Mouse (Mus musculus) urinary bladder, adult 2 months (tissue): ENCODE data around the gene Asf1a. TPM values are rescaled to one million over a fixed set of nuclear protein-coding genes. Genes with fewer than 3 reads are reported as not detected.
A peak's percentile ranks its signal among the peaks of the same experiment; 100 is the strongest.
"Not testable (repeated sequence)": the region's sequence is repeated elsewhere in the genome, so short reads cannot be mapped to it uniquely, and the experiment has no call there.

ENCODE experiments used
- DNase-seq: peaks from one replicate; pipeline ENCODE4 v3.0.0; 2022; ENCODE audit warnings: low spot score
- polyA plus RNA-seq: library from polyadenylated mRNA; depleted of rRNA; stranded (reverse); fragments of >200 nt; gene quantifications from 2 replicates; pipeline ENCODE4 v1.2.3, GENCODE M21; 2012; rRNA removed

Gene Asf1a
- 29.0 and 34.7 TPM in 2 replicates for polyA plus RNA-seq

GRCm38 (mm10) chr10:53596677-53597120, at the start of gene Asf1a:
Gene Asf1a (plus strand): TSS chr10:53596757.
- peak; percentile 95 for DNase-seq

DNA sequence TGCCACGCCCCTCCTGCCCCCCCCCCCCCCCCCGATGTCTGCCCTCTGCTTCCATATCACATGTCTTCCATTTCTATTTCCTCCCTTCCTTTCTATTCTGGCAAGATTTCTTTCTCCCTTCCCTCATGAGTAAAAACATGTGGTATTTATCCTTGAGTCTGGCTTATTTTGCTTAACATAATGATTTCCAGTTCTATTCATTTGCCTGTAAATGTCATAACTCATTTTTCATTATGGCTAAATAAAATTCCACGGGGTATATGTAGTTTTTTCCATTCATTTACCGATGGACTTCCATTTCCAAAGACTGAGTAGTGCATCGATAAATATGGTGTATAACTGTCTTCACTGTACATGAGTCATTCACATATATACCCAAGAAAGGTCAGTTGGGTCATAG, 34.6 kb upstream of the Asf1a start:
- DNase-seq: no peak

DNA sequence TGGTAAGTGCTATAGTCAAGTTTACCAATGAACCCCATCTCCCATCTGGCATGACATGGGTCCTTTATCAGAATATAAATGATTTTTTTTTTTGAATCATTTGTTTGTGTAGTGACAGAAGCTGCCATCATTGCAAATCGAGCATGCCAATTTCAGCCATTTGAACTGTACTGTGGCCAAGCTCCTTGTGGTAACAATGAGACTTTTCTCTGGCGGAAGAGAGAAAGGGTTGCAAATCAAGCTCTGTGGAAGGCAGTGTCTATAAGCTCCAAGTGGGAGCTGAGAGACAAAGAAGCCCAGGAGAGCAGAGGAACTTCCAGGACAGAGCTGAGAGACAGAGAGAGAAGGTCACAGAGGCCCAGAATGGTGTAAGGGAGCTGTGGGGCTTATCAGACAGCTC, 31.0 kb upstream of the Asf1a start:
- no peak for DNase-seq

DNA sequence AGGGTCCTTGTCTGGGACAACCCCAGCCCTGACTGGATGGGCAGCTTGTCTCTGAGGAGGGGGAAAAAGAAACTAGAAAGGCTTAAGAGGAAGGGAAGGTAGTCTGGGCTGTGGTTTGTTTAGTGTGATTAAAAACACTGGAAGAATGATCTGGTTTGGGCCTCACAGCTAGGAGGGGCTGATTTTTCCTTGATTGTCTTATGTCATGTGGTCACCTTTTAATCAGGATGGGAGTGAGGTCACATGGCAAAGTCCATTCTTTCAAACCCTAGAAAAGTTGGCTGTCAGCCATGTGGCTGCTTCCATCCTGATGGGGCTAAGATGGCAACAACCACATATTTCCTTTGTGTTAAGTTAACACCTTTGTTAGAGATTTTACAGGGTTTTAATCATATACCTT, 28.0 kb upstream of the Asf1a start:
- no peak for DNase-seq

- DNase-seq: no peak
Observed at GRCm38 (mm10) chr10:53580137-53580536, 16.4 kb upstream of the Asf1a start.

DNA sequence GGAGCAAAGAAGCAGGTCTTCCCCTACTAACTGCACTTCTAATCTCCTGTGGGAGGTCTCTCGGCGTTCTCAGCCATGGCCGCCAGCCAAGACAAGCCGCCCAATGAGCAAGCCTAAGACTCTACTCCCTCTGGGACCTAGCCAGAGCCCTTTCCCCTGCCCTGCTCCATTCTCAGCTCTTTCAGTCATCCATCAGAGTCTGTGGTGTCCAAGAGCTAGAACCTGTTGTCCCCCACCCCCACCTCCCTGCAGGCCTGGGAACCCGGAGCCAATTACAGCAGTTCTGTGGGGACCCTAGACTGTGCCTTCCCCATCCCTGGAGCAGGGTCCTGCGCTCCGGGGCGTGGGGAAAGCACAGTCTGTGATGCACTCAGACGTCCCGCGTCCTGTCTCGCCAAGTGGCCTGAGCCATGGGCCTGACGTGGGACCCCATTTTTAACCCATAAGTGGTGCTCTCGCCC, 15.9 kb upstream of the Asf1a start:
- DNase-seq: peak; percentile 29

DNA sequence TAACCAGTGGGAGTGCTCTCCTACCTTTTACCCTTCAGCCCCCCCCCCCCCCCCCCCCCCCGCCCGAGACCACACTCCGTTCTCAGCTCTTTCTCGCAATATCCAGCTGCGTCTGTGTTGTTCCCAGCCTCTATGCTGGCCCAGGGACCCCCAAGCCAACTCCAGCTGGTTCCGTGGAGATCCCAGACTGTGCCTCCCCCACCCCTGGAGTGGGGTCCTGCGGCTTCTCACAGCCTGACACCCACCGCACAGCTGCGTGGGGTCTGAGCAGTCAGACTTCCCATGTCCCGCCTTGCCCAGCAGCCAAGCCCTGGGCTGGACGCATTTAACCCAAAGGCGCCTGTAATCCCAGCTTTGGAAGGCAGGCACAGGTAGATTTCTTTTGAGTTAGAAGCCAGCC, 15.5 kb upstream of the Asf1a start:
- no peak for DNase-seq

GRCm38 (mm10) chr10:53585777-53586176, 10.8 kb upstream of the Asf1a start:
- DNase-seq: no peak

GRCm38 (mm10) chr10:53595744-53596676, 547 bp upstream of the Asf1a start:
- no peak for DNase-seq

DNA sequence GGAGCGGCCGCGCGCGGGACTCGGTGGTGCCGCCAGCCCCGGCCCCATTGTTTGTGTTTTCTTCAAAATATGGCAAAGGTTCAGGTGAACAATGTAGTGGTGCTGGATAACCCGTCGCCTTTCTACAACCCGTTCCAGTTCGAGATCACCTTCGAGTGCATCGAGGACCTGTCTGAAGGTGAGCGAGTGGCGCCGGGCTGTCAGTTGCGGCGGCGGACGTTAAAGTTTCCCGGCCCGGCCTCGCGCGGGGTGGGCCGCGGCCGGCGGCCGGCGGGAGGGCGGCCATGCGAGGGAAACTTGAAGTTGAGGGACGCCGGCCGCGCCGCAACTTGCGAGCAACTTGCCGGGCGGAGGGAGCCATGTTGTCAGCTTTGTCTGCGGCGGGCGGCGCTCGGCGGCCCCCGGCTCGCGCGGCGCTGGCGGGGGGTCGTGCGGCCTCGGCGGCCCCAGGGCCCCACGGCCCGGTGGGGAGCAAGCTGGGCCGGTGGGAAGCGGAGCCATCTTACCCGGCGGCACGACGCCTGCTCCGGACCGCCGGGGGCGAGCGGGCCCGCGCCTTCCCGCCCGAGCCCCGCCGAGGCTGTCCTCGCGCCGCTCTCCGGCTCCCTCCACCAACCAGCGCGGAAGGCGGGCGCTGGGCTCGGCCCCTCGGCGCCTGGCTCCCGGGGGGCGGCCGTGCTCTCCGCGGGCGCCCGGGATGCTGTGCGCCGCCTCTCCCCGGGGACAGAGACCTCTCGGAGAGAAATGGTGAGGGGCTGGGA, 744 bp downstream of the Asf1a start:
- peak; percentile 56 for DNase-seq

GRCm38 (mm10) chr10:53598821-53599220, 2.3 kb downstream of the Asf1a start:
- no peak for DNase-seq

GRCm38 (mm10) chr10:53605328-53605727, 8.8 kb downstream of the Asf1a start:
- DNase-seq: no peak

GRCm38 (mm10) chr10:53608274-53608673, 11.7 kb downstream of the Asf1a start:
- no peak for DNase-seq

DNA sequence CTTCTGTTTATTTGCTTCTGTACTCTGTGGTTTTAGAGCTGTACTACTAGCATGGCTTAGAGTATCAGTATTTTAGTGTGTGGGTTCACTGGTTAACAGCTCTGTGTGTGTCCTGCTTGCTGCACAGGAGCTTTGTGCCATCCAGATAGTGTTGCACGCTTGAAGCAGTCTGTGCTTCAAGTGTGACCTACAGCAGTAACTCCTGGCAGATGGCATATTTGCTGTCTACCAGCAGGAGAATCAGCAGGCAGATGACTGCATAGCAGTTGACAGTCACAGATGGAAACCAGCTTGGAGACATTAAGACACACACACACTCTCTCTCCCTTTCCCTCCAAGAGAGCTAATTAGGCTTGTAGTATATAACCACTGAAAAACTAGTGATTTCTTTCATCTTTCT, 15.6 kb downstream of the Asf1a start:
- DNase-seq: no peak

GRCm38 (mm10) chr10:53613955-53614354, 17.4 kb downstream of the Asf1a start:
- no peak for DNase-seq

- DNase-seq: no peak
Observed at GRCm38 (mm10) chr10:53615850-53616616, 19.5 kb downstream of the Asf1a start.

- DNase-seq: peak; percentile 79
Observed at GRCm38 (mm10) chr10:53629247-53629917, 32.8 kb downstream of the Asf1a start.

- peak; percentile 81 for DNase-seq
Observed at GRCm38 (mm10) chr10:53629918-53630250, 33.3 kb downstream of the Asf1a start.

- not testable (repeated sequence) for DNase-seq
Observed at GRCm38 (mm10) chr10:53630339-53630738, 33.8 kb downstream of the Asf1a start, which contains the start of gene Mcm9. Gene Mcm9 (minus strand): TSS chr10:53630439.

DNA sequence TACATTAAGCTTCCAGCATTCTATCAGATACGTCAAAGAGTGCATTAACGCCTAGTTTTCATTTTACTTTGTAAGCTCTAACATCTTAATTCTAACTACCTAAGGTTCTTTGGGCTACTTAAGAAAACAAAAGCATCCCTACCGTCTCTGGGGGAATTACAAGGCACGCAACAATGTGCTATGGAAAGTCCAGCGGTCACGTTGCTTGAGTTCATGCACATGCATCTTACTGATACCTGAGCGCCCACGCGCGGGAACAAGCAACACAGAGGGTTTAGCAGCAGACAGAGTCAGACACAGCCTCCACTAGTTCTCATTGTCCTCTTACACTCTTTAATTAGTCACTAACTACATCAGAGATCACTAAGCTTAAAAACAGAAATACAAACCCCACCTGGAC, 37.6 kb downstream of the Asf1a start:
- no peak for DNase-seq

GRCm38 (mm10) chr10:53635246-53635971, 38.9 kb downstream of the Asf1a start:
- no peak for DNase-seq
